ENCODE assay signal across 10 mouse cellular contexts in the genomic region with DNA sequence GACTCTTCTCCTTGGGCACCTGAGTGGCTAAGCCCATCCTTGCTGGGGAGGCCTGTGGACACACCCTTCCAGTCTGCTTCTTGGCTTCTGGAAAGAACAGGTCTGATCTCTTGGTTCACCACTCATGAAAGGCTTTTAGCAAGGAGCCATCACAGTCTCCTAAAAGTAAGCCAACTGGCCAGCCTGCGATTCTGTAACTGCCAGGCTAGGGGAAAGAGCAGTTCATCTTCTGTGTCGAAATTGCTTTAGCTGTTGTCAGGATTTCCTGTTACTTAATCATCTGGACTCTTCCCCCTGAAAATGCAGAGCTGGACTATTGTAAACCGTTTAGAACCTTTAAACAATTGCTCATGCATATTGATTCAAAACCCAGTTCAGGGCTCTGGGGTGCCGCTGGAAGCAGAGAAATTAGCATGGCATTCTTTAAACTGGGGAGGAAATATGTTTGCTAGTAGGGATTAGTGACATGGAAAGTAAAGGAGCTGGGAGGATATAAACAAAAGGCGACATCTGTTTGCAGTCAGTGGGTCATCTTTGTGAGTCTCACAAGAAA.
DNase-seq lines count a peak whose midpoint lies in the region.
"Had no signal": no experiment of that assay in that cellular context is flagged by ENCODE, and none has a peak within 500 bp of the region (broad histone marks: within the 10 kb centered on the region; RNA-seq: fewer than 3 reads in every experiment).

No protein-coding gene starts in this region.

- DNase-seq in kidney, adult 9 months, result peak; percentile 5
- no peak for DNase-seq in kidney, postnatal 25 days
- DNase-seq in adipocyte (ENCODE audit: low spot score), result peak; percentile 82
- DNase-seq in gonadal fat pad, adult 2 months (ENCODE audit: low read depth), result peak; percentile 23
- DNase-seq in lung, postnatal 4 days, result peak; percentile 36 to 61
- DNase-seq in layer of hippocampus, adult 8-10 months (ENCODE audit: low spot score in 2 of 2), result no peak
- DNase-seq in thymus, postnatal 0 days (ENCODE audit: low spot score), result no peak
- DNase-seq in gastrocnemius, postnatal 10 days, result no peak
- DNase-seq: cerebellum, postnatal 10 days; heart, postnatal 14 days had no signal

Comparison
In these comparisons a context has a peak if more than half of its experiments do, and no peak if none do; other contexts are left out.
1. DNase-seq: peak in kidney, adult 9 months (single experiment), adipocyte (single experiment), gonadal fat pad, adult 2 months (single experiment) and lung, postnatal 4 days (2 of 2); none in kidney, postnatal 25 days (0 of 2), layer of hippocampus, adult 8-10 months (0 of 2), thymus, postnatal 0 days (single experiment) and gastrocnemius, postnatal 10 days (single experiment).